Mouse (Mus musculus): ENCODE measurements at regions not wholly inside any gene's neighbourhood (a gene's known extent, or its start where the extent isn't known, plus 50 kb on each side); places are given as distances from the start of the nearest gene placed in this dataset.

GRCm38 (mm10) chr12:77054700-77055099 lies 92.7 kb upstream of the Max start:
- TF ChIP-seq CTCF (IDR thresholded peaks at IDR 0.05; ENCODE audit: extremely low read depth, insufficient read depth, insufficient read length, insufficient replicate concordance), result no peak
- no peak for TF ChIP-seq POLR2A (IDR thresholded peaks at IDR 0.05; ENCODE audit: low read depth, low read length)
